Mouse (Mus musculus) kidney, embryonic 14.5 days (tissue): ENCODE data around the gene Slc22a17. TPM values are rescaled to one million over a fixed set of nuclear protein-coding genes. Genes with fewer than 3 reads are reported as not detected.
A peak's percentile ranks its signal among the peaks of the same experiment; 100 is the strongest.

ENCODE experiments used
- ATAC-seq: fragments of 200-750 bp; cut with Nextera tagmentation; 2 replicates; pipeline ENCODE4 v1.8.0; 2017; ENCODE audit warnings: moderate number of reproducible peaks, mild to moderate bottlenecking, moderate TSS enrichment, moderate library complexity; ENCODE audit not compliant: low FRiP score, low TSS enrichment
- H3K27ac ChIP-seq: fragments of 300-500 bp; sonication (generic); 2 replicates; pipeline ENCODE4 v1.5.1; 2014; ENCODE audit warnings: low read depth, mild to moderate bottlenecking, low read length, moderate library complexity, mixed read lengths
- H3K27me3 ChIP-seq: fragments of 300-500 bp; sonication (generic); 2 replicates; pipeline ENCODE4 v1.6.1; 2014; ENCODE audit warnings: mild to moderate bottlenecking, low read length; ENCODE audit not compliant: control insufficient read depth, insufficient read depth
- H3K36me3 ChIP-seq: fragments of 300-500 bp; sonication (generic); 2 replicates; pipeline ENCODE4 v1.6.1; 2014; ENCODE audit warnings: low read length, mixed read lengths; ENCODE audit not compliant: control insufficient read depth, insufficient read depth
- H3K4me1 ChIP-seq: fragments of 300-500 bp; sonication (generic); 2 replicates; pipeline ENCODE4 v1.6.1; 2014; ENCODE audit warnings: low read length, mixed read lengths; ENCODE audit not compliant: control insufficient read depth, insufficient read depth
- H3K4me2 ChIP-seq: fragments of 300-500 bp; sonication (generic); replicated peaks from 2 replicates; pipeline ENCODE4 v1.6.1; 2014; ENCODE audit warnings: low read depth, mild to moderate bottlenecking, low read length
- H3K4me3 ChIP-seq: fragments of 300-500 bp; sonication (generic); 2 replicates; pipeline ENCODE4 v1.5.1; 2014; ENCODE audit warnings: mild to moderate bottlenecking, low read length
- H3K9ac ChIP-seq: fragments of 300-500 bp; sonication (generic); 2 replicates; pipeline ENCODE4 v1.6.1; 2014; ENCODE audit warnings: low read depth, mild to moderate bottlenecking, low read length, moderate library complexity
- H3K9me3 ChIP-seq: fragments of 300-500 bp; sonication (generic); 2 replicates; pipeline ENCODE4 v1.6.1; 2016; ENCODE audit warnings: low read length; ENCODE audit not compliant: control insufficient read depth
- WGBS: fragments of 180-500 bp; shearing (Covaris S2); extraction: QIAGEN DNeasy Blood & Tissue Kit; methylation state at CpG from one replicate; pipeline ENCODE4 v1.1.7; 2014; 5-methylcytosine and 5-hydroxymethylcytosine counted together
- polyA plus RNA-seq: library from polyadenylated mRNA; unstranded; fragments of >200 nt; fragmentation: Nextera tagmentation; extraction: Ambion mirVana; gene quantifications from 2 replicates; pipeline ENCODE4 v1.2.1, GENCODE M21; 2014

The Slc22a17 gene
- polyA plus RNA-seq, 1 experiment from 2014 or later = 41.0 TPM

- peak; percentile 22; the same call in 1 of the 2 replicates for ATAC-seq
- no peaks in the 10 kb centered on the region for H3K36me3 ChIP-seq
- 24% methylated on average over 8 of the region's 8 CpGs for WGBS
- H3K9me3 ChIP-seq = no peaks in the 10 kb centered on the region
- H3K27me3 ChIP-seq = no peaks in the 10 kb centered on the region
- peak within 1 kb of the TSS; percentile 37 for H3K9ac ChIP-seq
- 0 out of 2 replicates have a peak within 1 kb of the TSS, but pooled peaks have one; percentile 15 for H3K4me2 ChIP-seq
- H3K4me1 ChIP-seq = peaks cover 24% of the 10 kb centered on the region
- peak within 1 kb of the TSS; percentile 63 for H3K27ac ChIP-seq
- H3K4me3 ChIP-seq = no peak within 1 kb of the TSS
Observed at GRCm38 (mm10) chr14:54935904-54936830, 23.2 kb upstream of the Slc22a17 start, which contains the start of gene Cmtm5. Gene Cmtm5 (plus strand): TSS chr14:54936261.

- Histone ChIP-seq H3K27ac (no peak within 1 kb of the TSS), H3K9me3 (no peaks in the 10 kb centered on the region), H3K4me1 (peaks cover 17% of the 10 kb centered on the region), H3K27me3 (no peaks in the 10 kb centered on the region), H3K4me3 (no peak within 1 kb of the TSS), H3K36me3 (no peaks in the 10 kb centered on the region), H3K9ac (no peak within 1 kb of the TSS), H3K4me2 (no peak within 1 kb of the TSS)
- 0 out of 2 replicates have a peak, but pooled peaks have one; percentile 14 for ATAC-seq
- WGBS = 28% methylated on average over 6 of the region's 6 CpGs
Observed at GRCm38 (mm10) chr14:54932645-54933150, 19.8 kb upstream of the Slc22a17 start, which contains the start of gene Il25. Gene Il25 (plus strand): TSS chr14:54932695.

GRCm38 (mm10) chr14:54930431-54930830 is 17.5 kb upstream of the Slc22a17 start:
- no peaks in the 10 kb centered on the region for H3K27me3 ChIP-seq
- no peaks in the 10 kb centered on the region for H3K9me3 ChIP-seq
- WGBS = 31% methylated on average over 2 of the region's 2 CpGs
- H3K4me1 ChIP-seq = peaks cover 16% of the 10 kb centered on the region
- H3K36me3 ChIP-seq = no peaks in the 10 kb centered on the region
- no peak overlapping the region for H3K4me2 ChIP-seq
- no peak overlapping the region for H3K9ac ChIP-seq
- no peak for ATAC-seq
- no peak overlapping the region for H3K27ac ChIP-seq
- no peak overlapping the region for H3K4me3 ChIP-seq

- WGBS = 68% methylated on average over 5 of the region's 5 CpGs
- H3K4me3 ChIP-seq = no peak overlapping the region
- no peak overlapping the region for H3K9ac ChIP-seq
- H3K4me2 ChIP-seq = no peak overlapping the region
- no peaks in the 10 kb centered on the region for H3K9me3 ChIP-seq
- H3K27me3 ChIP-seq = no peaks in the 10 kb centered on the region
- no peak overlapping the region for H3K27ac ChIP-seq
- H3K36me3 ChIP-seq = no peaks in the 10 kb centered on the region
- H3K4me1 ChIP-seq = peaks cover 22% of the 10 kb centered on the region
- ATAC-seq = no peak
Observed at GRCm38 (mm10) chr14:54929801-54930200, 16.9 kb upstream of the Slc22a17 start.

GRCm38 (mm10) chr14:54927296-54927695 is 14.4 kb upstream of the Slc22a17 start:
- WGBS = 13% methylated on average over 7 of the region's 7 CpGs
- H3K36me3 ChIP-seq = peaks cover 3% of the 10 kb centered on the region; the same call in 1 of the 2 replicates
- peaks cover under 1% of the 10 kb centered on the region; the same call in 1 of the 2 replicates for H3K9me3 ChIP-seq
- H3K4me3 ChIP-seq = peak overlapping the region; percentile 50
- peaks cover 23% of the 10 kb centered on the region for H3K4me1 ChIP-seq
- H3K4me2 ChIP-seq = peak overlapping the region; percentile 93
- no peaks in the 10 kb centered on the region for H3K27me3 ChIP-seq
- ATAC-seq = no peak
- H3K27ac ChIP-seq = peak overlapping the region; percentile 99
- H3K9ac ChIP-seq = peak overlapping the region; percentile 86; the same call in 1 of the 2 replicates

GRCm38 (mm10) chr14:54926401-54927158 is 13.6 kb upstream of the Slc22a17 start:
- Histone ChIP-seq H3K9me3 (peaks cover 7% of the 10 kb centered on the region), H3K4me2 (peak overlapping the region; percentile 93), H3K27me3 (no peaks in the 10 kb centered on the region), H3K4me1 (peaks cover 23% of the 10 kb centered on the region), H3K36me3 (peaks cover 9% of the 10 kb centered on the region; the same call in 1 of the 2 replicates), H3K27ac (peak overlapping the region; percentile 99), H3K4me3 (peak overlapping the region; percentile 50), H3K9ac (peak overlapping the region; percentile 86)
- WGBS = under 1% methylated on average over 54 of the region's 58 CpGs
- ATAC-seq = peak; percentile 88

- Histone ChIP-seq H3K4me1 (peaks cover 23% of the 10 kb centered on the region), H3K27ac (peak within 1 kb of the TSS; percentile 99), H3K4me3 (peak within 1 kb of the TSS; percentile 50), H3K4me2 (peak within 1 kb of the TSS; percentile 93), H3K27me3 (no peaks in the 10 kb centered on the region), H3K36me3 (peaks cover 12% of the 10 kb centered on the region; the same call in 1 of the 2 replicates), H3K9me3 (peaks cover 16% of the 10 kb centered on the region), H3K9ac (peak within 1 kb of the TSS; percentile 86)
- 2% methylated on average over 57 of the region's 57 CpGs for WGBS
- peak; percentile 50 for ATAC-seq
Observed at GRCm38 (mm10) chr14:54925349-54926342, 12.7 kb upstream of the Slc22a17 start, which contains the start of gene Efs. Gene Efs (minus strand): TSS chr14:54926126.
